Mouse (Mus musculus): ENCODE results near the gene Nup214. TPM values are rescaled to one million over a fixed set of nuclear protein-coding genes. Genes with fewer than 3 reads are reported as not detected.
"Not testable (repeated sequence)": the region's sequence is repeated elsewhere in the genome, so short reads cannot be mapped to it uniquely, and the experiment has no call there.

Nup214 gene
- polyA plus RNA-seq, 1 experiment = 75.8 TPM

- WGBS = 93% methylated on average over 6 of the region's 6 CpGs
- TF ChIP-seq CTCF (IDR thresholded peaks at IDR 0.05; ENCODE audit: borderline replicate concordance, control insufficient read depth, extremely low read depth, insufficient read depth, low read length, poor library complexity) (no peak), POLR2A (IDR thresholded peaks at IDR 0.05; ENCODE audit: control insufficient read depth, extremely low read depth, insufficient read depth, low read length, poor library complexity) (no peak)
- peaks cover 4% of the 10 kb centered on the region; the same call in 1 of the 2 replicates for H3K36me3 ChIP-seq (ENCODE audit: control insufficient read depth, insufficient read depth, low read length)
- H3K4me1 ChIP-seq (replicated peaks; ENCODE audit: control insufficient read depth, insufficient read depth, low read length) = peaks cover 56% of the 10 kb centered on the region
- DNase-seq = peak; percentile 25
- peak overlapping the region; percentile 81 for H3K27ac ChIP-seq (ENCODE audit: control insufficient read depth, insufficient read depth, low read length)
- H3K27me3 ChIP-seq (ENCODE audit: control insufficient read depth, insufficient read depth, low read length) = no peaks in the 10 kb centered on the region
- H3K4me3 ChIP-seq (ENCODE audit: control insufficient read depth, insufficient read depth, low read length) = peak overlapping the region; percentile 48
These were observed 59.2 kb downstream of the Nup214 start for GRCm38 (mm10) chr2:32033436-32033835.

GRCm38 (mm10) chr2:32034206-32034605 is 60.0 kb downstream of the Nup214 start:
- no peak for TF ChIP-seq POLR2A (IDR thresholded peaks at IDR 0.05; ENCODE audit: control insufficient read depth, extremely low read depth, insufficient read depth, low read length, poor library complexity)
- 0 out of 2 replicates have a peak, but pooled peaks have one; percentile 15 for TF ChIP-seq CTCF (IDR thresholded peaks at IDR 0.05; ENCODE audit: borderline replicate concordance, control insufficient read depth, extremely low read depth, insufficient read depth, low read length, poor library complexity)
- peak; percentile 70 for DNase-seq

GRCm38 (mm10) chr2:32037279-32037858 is 63.1 kb downstream of the Nup214 start:
- H3K4me3 ChIP-seq (ENCODE audit: control insufficient read depth, insufficient read depth, low read length) = no peak overlapping the region
- H3K27ac ChIP-seq (ENCODE audit: control insufficient read depth, insufficient read depth, low read length) = peak overlapping the region; percentile 58; the same call in 1 of the 2 replicates
- peaks cover 4% of the 10 kb centered on the region; the same call in 1 of the 2 replicates for H3K36me3 ChIP-seq (ENCODE audit: control insufficient read depth, insufficient read depth, low read length)
- TF ChIP-seq CTCF (IDR thresholded peaks at IDR 0.05; ENCODE audit: borderline replicate concordance, control insufficient read depth, extremely low read depth, insufficient read depth, low read length, poor library complexity) = no peak
- no peak for TF ChIP-seq POLR2A (IDR thresholded peaks at IDR 0.05; ENCODE audit: control insufficient read depth, extremely low read depth, insufficient read depth, low read length, poor library complexity)
- 24% methylated on average over 6 of the region's 6 CpGs for WGBS
- no peak for DNase-seq
- peaks cover 54% of the 10 kb centered on the region for H3K4me1 ChIP-seq (replicated peaks; ENCODE audit: control insufficient read depth, insufficient read depth, low read length)
- H3K27me3 ChIP-seq (ENCODE audit: control insufficient read depth, insufficient read depth, low read length) = no peaks in the 10 kb centered on the region

More at GRCm38 (mm10) chr2:32034206-32034605, 60.0 kb downstream of the Nup214 start:
- Histone ChIP-seq H3K4me3 (ENCODE audit: control insufficient read depth, insufficient read depth, low read length) (peak overlapping the region; percentile 48), H3K4me1 (replicated peaks; ENCODE audit: control insufficient read depth, insufficient read depth, low read length) (peaks cover 59% of the 10 kb centered on the region), H3K27me3 (ENCODE audit: control insufficient read depth, insufficient read depth, low read length) (no peaks in the 10 kb centered on the region), H3K36me3 (ENCODE audit: control insufficient read depth, insufficient read depth, low read length) (peaks cover 4% of the 10 kb centered on the region; the same call in 1 of the 2 replicates), H3K27ac (ENCODE audit: control insufficient read depth, insufficient read depth, low read length) (peak overlapping the region; percentile 81)
- 44% methylated on average over 6 of the region's 6 CpGs for WGBS

GRCm38 (mm10) chr2:32038661-32039081 is 64.4 kb downstream of the Nup214 start:
- 48% methylated on average over 8 of the region's 8 CpGs for WGBS

GRCm38 (mm10) chr2:32040646-32041045 is 66.4 kb downstream of the Nup214 start:
- not testable (repeated sequence) for H3K27ac ChIP-seq (ENCODE audit: control insufficient read depth, insufficient read depth, low read length); H3K36me3 ChIP-seq (ENCODE audit: control insufficient read depth, insufficient read depth, low read length); DNase-seq; H3K27me3 ChIP-seq (ENCODE audit: control insufficient read depth, insufficient read depth, low read length); H3K4me3 ChIP-seq (ENCODE audit: control insufficient read depth, insufficient read depth, low read length)
- WGBS = 96% methylated on average over 9 of the region's 9 CpGs
- H3K4me1 ChIP-seq (replicated peaks; ENCODE audit: control insufficient read depth, insufficient read depth, low read length) = peaks cover 46% of the 10 kb centered on the region

More at GRCm38 (mm10) chr2:32038661-32039081, 64.4 kb downstream of the Nup214 start:
- H3K27me3 ChIP-seq (ENCODE audit: control insufficient read depth, insufficient read depth, low read length) = no peaks in the 10 kb centered on the region
- DNase-seq = no peak
- no peak for TF ChIP-seq POLR2A (IDR thresholded peaks at IDR 0.05; ENCODE audit: control insufficient read depth, extremely low read depth, insufficient read depth, low read length, poor library complexity)
- TF ChIP-seq CTCF (IDR thresholded peaks at IDR 0.05; ENCODE audit: borderline replicate concordance, control insufficient read depth, extremely low read depth, insufficient read depth, low read length, poor library complexity) = no peak
- H3K4me1 ChIP-seq (replicated peaks; ENCODE audit: control insufficient read depth, insufficient read depth, low read length) = peaks cover 44% of the 10 kb centered on the region
- H3K36me3 ChIP-seq (ENCODE audit: control insufficient read depth, insufficient read depth, low read length) = no peaks in the 10 kb centered on the region; the same call in 1 of the 2 replicates
- H3K27ac ChIP-seq (ENCODE audit: control insufficient read depth, insufficient read depth, low read length) = peak overlapping the region; percentile 74
- no peak overlapping the region for H3K4me3 ChIP-seq (ENCODE audit: control insufficient read depth, insufficient read depth, low read length)

- no peak overlapping the region for H3K27ac ChIP-seq (ENCODE audit: control insufficient read depth, insufficient read depth, low read length)
- H3K36me3 ChIP-seq (ENCODE audit: control insufficient read depth, insufficient read depth, low read length) = no peaks in the 10 kb centered on the region; the same call in 1 of the 2 replicates
- 79% methylated on average over 2 of the region's 2 CpGs for WGBS
- H3K4me3 ChIP-seq (ENCODE audit: control insufficient read depth, insufficient read depth, low read length) = no peak overlapping the region
- no peak for TF ChIP-seq CTCF (IDR thresholded peaks at IDR 0.05; ENCODE audit: borderline replicate concordance, control insufficient read depth, extremely low read depth, insufficient read depth, low read length, poor library complexity)
- no peak for TF ChIP-seq POLR2A (IDR thresholded peaks at IDR 0.05; ENCODE audit: control insufficient read depth, extremely low read depth, insufficient read depth, low read length, poor library complexity)
- H3K27me3 ChIP-seq (ENCODE audit: control insufficient read depth, insufficient read depth, low read length) = no peaks in the 10 kb centered on the region
- no peak for DNase-seq
- H3K4me1 ChIP-seq (replicated peaks; ENCODE audit: control insufficient read depth, insufficient read depth, low read length) = peaks cover 47% of the 10 kb centered on the region
These were observed 66.9 kb downstream of the Nup214 start for GRCm38 (mm10) chr2:32041087-32041486.

Data from thymus, adult 2 months (tissue).